Mouse (Mus musculus) fat pad, adult 2 months (tissue): ENCODE data around the gene Gramd4.
"Not testable (repeated sequence)": the region's sequence is repeated elsewhere in the genome, so short reads cannot be mapped to it uniquely, and the experiment has no call there.

ENCODE experiments used
- DNase-seq: peaks from one replicate; pipeline ENCODE4 v3.0.0-alpha.2; 2011; ENCODE audit warnings: low read depth, low spot score; ENCODE audit errors: extremely low read depth

Gene Gramd4

DNA sequence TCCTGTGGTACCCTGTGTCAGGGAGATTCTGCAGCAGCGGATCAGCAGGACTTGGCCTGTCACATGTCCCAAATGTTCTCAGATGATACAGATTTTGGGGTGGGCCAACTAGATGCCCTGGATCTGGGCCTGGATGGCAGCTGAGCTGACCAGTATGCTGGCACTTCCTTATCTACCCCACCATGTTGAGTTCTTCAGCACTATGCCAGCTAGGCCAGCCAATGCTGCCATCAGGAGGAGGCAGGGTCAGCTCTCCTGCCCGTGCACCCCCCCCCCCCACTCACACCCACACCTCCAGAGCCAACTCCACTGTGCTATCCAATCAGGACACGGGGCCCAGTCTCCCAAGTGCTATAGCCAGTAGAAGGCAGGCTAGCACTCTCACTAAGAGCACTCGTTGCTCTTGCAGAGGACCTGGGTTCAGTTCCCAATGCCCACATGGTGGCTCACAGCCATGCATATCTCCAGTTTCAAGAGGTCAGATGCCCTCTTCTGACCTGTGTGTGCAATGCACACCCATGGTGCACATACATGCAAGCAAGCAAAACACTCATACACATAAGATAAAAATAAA lies 7.2 kb upstream of the Gramd4 start:
- no peak for DNase-seq

DNA sequence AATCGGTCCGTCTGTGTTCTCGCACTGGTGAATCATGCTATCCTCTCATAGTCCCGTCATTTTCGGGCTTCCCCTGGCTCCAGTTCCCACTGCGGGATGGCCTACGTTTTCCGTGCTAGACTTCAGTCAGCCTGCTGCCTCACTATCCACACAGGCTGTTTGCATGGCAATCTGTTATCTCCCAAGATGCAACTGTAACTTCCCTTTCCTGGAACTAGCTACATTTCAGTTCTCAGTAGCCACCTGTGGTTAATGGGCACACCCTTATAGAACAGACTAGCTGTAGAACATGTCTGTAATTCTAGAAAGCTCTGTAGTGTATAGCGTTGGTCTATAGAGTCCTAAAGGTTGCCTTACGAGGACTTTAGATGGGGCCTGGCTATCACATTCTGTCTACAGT lies 6.3 kb upstream of the Gramd4 start:
- DNase-seq: no peak

DNA sequence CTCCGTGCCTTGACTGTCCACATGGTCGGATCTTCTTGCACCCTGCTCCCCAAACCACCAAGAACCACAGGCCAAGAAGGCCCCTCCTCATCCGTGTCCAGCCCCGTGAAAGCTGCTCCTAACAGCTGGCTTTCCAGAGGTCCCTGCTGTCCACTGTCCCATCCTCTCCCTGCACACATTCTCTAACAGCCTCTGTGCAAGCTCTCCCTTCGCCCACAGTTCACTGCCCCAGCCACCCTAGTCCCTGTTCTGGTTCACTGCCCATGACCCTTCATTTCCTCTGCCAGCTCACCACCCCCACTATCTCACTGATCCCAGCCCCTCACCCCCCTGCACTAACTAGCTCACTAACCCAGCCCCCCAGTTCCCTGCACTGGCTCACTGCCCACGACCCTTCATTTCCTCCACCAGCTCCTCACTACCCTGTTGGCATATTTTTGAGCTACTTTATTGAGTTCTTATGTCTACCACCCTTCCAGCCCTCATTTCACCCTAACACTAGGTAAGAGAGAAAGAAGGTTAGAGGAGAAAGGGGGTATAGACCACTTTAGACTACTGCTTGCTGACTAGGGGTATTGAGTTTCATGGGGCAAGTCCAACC lies 5.5 kb upstream of the Gramd4 start:
- DNase-seq: no peak

DNA sequence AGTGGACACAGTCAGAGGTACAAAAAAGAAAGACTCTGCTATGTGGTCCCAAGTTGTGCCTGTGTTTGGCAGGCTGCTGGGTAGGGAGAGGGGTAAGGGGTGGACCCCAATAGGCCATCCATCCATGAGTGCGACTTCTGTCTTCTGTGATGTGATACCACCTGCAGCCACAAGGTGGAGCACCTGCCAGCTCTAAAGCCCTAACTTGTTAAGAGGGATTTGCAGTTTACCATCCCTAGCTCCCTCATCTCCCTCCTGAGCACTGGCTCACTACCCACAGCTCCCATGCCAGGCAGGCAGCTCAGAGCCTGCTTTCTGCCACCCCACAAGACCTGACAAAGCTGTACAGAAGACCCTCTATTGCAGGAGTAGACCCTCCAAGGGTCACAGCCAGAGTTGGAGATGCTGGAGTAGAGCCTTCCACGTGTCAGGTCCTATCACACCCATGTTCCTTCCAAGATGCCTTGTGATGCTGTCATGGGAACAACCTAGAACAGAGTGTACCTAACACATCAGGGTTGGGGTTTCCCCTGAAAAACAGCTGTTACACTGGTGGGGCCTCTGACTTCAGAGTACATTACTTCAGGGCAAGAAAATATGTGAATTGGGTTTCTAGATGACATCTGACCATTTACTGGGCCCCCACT lies 3.5 kb upstream of the Gramd4 start:
- DNase-seq: no peak

DNA sequence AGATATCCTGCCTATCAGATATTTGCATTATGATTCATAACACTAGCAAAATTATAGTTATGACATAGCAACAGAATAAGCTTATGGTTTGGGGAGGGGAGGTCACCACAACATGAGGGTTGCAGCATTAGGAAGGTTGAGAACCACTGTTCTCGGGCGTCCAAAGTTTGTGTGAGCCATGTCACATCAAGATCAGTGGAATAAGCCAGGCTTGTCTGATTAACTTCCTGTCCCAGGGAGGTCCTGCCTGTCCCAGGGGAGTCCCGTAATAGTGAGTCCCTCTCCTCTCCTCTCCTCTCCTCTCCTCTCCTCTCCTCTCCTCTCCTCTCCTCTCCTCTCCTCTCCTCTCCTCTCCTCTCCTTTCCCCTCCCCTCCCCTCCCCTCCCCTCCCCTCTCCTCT lies 2.6 kb upstream of the Gramd4 start:
- not testable (repeated sequence) for DNase-seq

- no peak for DNase-seq
Observed at GRCm38 (mm10) chr15:86056221-86056760, 1.2 kb upstream of the Gramd4 start.

DNA sequence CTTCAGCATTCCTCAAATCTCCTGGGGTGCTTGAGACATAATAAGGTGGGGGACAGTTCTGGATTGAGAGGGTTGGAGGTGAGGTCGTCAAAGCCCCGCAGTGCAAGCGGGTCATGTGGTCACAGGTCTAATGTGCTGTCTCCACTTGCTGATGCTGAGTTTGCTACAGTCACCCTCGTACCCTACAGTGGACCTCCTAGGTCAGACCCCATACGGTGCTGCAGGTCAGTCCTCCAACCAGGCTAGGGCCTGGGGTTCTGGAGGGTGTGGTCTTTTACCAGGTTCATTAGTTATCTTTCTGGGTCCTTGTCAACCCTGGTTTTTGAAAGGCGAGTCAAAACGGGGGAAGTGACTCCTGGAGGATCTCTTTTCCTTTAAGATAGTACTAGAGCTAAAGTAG lies 413 bp downstream of the Gramd4 start:
- DNase-seq: no peak

GRCm38 (mm10) chr15:86058394-86058915 lies 960 bp downstream of the Gramd4 start:
- no peak for DNase-seq

DNA sequence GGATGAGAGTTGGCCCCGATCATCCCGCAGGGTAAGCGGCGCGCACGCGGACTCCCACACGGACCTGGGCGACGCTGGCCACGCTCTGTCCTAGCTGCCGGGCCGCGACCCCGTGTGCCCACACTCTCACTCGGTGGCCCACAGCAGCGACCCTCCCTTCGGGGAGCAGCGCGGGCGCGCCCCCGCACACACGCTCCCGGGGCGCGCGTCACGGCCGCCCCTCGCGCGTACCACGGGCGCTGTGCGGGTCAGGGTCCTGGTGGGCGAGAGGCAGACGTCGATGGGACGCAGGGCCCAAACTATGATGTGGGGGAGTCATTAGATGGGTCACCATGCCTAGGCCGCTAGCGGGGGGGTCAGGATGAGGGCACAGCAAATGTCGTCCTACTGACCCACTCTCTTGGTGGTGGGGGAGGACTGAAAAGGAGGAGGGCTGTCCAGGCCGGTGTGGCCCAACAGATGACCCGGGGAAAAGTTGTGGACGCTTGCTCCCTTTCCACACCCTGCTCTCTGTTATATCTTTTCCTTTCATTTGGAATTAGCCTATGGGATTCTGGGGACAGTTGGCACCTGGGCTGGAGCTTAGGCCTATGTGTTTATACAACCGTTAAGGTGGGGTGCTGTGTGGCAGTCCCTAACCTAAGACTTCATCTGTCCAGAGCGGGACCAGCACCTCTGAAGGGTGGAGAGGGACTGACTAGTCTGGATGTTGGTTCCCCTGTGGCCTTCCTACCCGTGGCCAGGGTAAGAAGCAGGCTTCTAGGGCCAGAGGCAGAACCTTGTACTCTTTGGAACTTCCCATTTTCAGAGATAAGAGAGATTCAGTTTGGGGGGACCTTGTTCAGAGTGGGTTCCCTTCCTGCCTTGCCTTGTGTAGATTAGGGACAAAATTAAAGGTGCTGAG lies 1.7 kb downstream of the Gramd4 start:
- no peak for DNase-seq

- no peak for DNase-seq
Observed at GRCm38 (mm10) chr15:86059835-86060380, 2.4 kb downstream of the Gramd4 start.

DNA sequence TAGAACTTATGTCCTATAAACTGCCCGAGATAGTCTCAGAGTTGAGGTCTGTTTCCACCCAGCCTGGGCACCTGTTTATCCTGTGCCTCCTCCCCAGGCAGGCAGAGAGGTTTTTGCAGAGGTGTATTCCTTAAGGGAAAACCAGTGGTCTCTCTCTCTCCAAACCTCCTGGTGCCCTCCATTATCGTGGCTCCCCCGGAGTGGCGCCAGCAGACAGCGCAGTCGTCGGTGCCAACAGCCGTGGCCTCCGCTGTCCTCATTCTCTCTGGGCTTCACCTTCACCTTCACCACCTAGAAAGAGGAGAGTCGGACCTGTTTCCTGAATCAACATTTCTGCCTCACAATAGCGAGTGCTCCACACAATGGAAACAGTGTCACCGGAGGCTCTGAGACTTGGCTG lies 3.1 kb downstream of the Gramd4 start:
- DNase-seq: no peak

GRCm38 (mm10) chr15:86061221-86061620 lies 3.7 kb downstream of the Gramd4 start:
- DNase-seq: no peak

GRCm38 (mm10) chr15:86061848-86062481 lies 4.5 kb downstream of the Gramd4 start:
- no peak for DNase-seq

GRCm38 (mm10) chr15:86064191-86064849 lies 6.8 kb downstream of the Gramd4 start:
- DNase-seq: no peak

DNA sequence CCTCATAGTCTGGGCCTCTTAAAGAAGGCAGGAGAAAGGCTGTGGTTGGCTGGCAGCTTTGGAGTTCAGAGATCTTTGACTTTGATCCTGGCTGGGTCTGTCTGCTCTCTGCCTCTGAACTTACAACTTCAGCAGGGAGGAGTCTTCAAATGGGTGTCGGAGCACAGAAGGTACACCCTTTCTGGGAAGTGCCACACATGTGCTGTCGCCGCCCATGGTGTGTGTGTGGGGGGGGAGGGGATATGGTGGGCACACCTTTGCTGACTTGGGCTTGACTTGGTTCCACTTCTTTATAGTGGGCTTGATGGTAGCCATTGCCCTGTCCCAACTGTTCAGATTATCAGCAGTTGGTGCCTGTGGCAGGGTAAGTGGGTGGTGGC lies 7.3 kb downstream of the Gramd4 start:
- no peak for DNase-seq

DNA sequence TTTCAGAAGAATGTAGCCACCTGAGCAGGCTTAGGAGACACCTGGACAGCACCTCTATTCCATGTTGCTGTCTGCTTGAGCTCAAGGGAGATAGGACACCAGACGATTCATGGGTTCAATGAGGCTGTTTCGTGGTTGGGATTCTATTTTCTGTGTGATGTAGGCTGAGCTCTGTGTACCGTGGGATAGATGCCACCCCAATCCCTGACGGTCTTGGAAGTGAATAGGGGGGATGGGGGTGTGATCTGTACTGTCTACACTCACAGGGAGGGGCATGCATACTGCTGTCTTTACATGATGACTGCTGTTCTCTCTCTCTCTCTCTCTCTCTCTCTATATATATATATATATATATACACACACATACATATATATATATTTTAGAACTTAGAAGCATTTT lies 7.9 kb downstream of the Gramd4 start:
- DNase-seq: no peak

GRCm38 (mm10) chr15:86066836-86067580 lies 9.5 kb downstream of the Gramd4 start:
- no peak for DNase-seq

- DNase-seq: no peak
Observed at GRCm38 (mm10) chr15:86067581-86067910, 10.1 kb downstream of the Gramd4 start.

GRCm38 (mm10) chr15:86067941-86068495 lies 10.5 kb downstream of the Gramd4 start:
- no peak for DNase-seq
